Mouse (Mus musculus) embryonic stem cell, embryonic (primary cell): ENCODE data around the gene Hist2h2be.

ENCODE experiments used
- CTCF ChIA-PET, 4 experiments: fragments of 300-600 bp in 2 of 4; fragments of 350-600 bp in 2 of 4; sonication (Branson Sonifier 250); formaldehyde crosslinking; loops; one replicate each; lab custom pipeline; 2022; ENCODE audit warnings: inconsistent platforms in 2 of 4; lab: Charles Lee
- POLR2A ChIA-PET, 4 experiments: fragments of 300-600 bp in 2 of 4; fragments of 350-600 bp in 2 of 4; sonication (Branson Sonifier 250); formaldehyde crosslinking; loops; one replicate each; lab custom pipeline; 2022; ENCODE audit warnings: antibody characterized with exemption in 4 of 4, inconsistent platforms in 1 of 4; lab: Charles Lee

Gene Hist2h2be

DNA sequence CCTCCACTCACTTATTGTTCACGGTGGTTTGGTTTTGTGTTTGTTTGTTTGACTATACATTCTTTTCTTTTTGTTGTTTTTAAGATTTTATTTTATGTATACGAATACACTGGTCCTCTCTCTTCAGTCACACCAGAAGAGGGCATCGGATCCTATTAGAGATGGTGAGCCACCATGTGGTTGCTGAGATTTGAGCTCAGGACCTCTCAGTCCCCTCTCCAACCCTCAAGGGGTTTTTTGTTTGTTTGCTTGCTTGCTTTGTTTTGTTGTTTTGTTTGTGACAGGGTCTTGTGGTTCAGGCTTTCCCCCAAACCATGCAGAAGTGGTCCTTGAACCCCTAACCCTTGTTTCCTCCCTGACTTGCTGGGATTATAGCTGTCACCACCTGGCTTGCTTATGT lies 40.7 kb downstream of the Hist2h2be start:
- ChIA-PET POLR2A (interaction anchor here (0.5 to 3.9 kb wide), 116 partner anchors 7 to 1045 kb away, joined by 3 to 137 read pairs (median 5); partner anchors contain the start of genes Bola1 (in 4 of the 4), Hist2h2aa2 (in 4 of the 4), Hist2h2ab (in 4 of the 4) and Hist2h2ac (in 4 of the 4)), CTCF (interaction anchor here (0.5 to 2.9 kb wide), 12 partner anchors 13 to 296 kb away, joined by 3 to 28 read pairs (median 5); no protein-coding TSS in a partner anchor)

DNA sequence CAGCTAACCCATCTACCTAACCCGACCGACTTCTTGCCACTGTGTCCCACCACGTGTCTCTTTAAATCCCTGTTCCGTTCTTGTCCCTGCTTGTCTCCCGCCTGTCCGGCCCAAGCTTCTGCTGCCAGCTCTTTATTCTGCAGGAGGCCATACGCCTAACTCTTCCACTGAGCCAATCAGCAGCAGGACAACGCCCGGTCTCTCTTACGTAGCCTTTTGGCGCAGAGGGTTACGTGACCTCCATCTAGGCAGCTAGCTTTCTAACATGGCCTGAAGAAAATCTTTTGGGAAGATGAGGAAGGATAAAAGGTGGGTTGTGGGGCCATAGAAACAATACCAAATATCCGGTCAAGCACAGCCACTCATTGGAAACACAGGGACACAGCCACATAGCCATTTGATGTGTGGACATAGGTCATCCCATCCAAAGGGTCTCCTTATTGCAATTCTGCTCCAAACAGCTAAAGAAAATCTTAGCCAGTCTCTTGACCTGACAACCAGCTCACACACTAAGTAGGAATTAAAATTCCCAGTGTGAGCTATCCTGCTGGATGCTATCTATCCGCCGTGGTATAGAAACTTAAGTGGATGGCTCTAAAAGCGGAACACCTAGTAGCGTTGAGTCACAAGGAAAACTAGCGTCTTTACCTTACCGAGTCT lies 41.4 kb downstream of the Hist2h2be start:
- POLR2A ChIA-PET: interaction anchor here (0.5 to 3.9 kb wide), 153 partner anchors 8 to 1176 kb away, joined by 3 to 137 read pairs (median 4); partner anchors contain the start of genes Bola1 (in 4 of the 4), Hist2h2aa2 (in 4 of the 4), Hist2h2ab (in 4 of the 4) and Hist2h2ac (in 4 of the 4)
- CTCF ChIA-PET: interaction anchor here (0.5 to 2.9 kb wide), 20 partner anchors 13 to 297 kb away, joined by 3 to 28 read pairs (median 4); partner anchors contain the start of genes Bola1 (in 1 of the 4) and Hist2h2ab (in 1 of the 4)

DNA sequence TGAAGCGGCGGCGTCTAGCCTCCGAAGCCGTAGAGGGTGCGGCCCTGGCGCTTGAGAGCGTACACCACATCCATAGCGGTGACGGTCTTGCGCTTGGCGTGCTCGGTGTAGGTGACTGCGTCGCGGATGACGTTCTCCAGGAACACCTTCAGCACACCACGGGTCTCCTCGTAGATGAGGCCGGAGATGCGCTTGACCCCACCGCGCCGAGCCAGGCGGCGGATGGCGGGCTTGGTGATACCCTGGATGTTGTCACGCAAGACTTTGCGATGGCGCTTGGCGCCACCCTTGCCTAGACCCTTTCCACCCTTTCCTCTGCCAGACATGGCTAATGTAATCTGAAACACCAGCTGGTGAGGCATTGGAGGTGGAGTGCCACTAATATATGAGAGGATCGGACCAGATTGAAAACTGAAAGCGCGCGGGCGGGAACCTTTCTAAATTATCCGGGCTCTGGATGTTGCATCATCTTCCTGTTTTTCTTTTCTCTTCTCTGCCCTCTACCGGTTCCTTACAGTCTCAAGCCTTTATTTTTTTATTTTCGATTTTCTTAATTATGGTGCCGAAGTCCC lies 42.1 kb downstream of the Hist2h2be start, which contains the start of gene Hist2h4:
Gene Hist2h4 (minus strand): TSS at position 333 of the 572 bp plus-strand sequence.
- ChIA-PET CTCF (interaction anchor here (0.6 to 2.9 kb wide), 14 partner anchors 15 to 240 kb away, joined by 3 to 28 read pairs (median 4); partner anchors contain the start of genes Bola1 (in 2 of the 4) and Hist2h2ab (in 2 of the 4)), POLR2A (interaction anchor here (0.6 to 3.9 kb wide), 112 partner anchors 9 to 1177 kb away, joined by 3 to 137 read pairs (median 4); partner anchors contain the start of genes Bola1 (in 4 of the 4), Hist2h2aa2 (in 4 of the 4), Hist2h2ab (in 4 of the 4) and Hist2h2ac (in 4 of the 4))

DNA sequence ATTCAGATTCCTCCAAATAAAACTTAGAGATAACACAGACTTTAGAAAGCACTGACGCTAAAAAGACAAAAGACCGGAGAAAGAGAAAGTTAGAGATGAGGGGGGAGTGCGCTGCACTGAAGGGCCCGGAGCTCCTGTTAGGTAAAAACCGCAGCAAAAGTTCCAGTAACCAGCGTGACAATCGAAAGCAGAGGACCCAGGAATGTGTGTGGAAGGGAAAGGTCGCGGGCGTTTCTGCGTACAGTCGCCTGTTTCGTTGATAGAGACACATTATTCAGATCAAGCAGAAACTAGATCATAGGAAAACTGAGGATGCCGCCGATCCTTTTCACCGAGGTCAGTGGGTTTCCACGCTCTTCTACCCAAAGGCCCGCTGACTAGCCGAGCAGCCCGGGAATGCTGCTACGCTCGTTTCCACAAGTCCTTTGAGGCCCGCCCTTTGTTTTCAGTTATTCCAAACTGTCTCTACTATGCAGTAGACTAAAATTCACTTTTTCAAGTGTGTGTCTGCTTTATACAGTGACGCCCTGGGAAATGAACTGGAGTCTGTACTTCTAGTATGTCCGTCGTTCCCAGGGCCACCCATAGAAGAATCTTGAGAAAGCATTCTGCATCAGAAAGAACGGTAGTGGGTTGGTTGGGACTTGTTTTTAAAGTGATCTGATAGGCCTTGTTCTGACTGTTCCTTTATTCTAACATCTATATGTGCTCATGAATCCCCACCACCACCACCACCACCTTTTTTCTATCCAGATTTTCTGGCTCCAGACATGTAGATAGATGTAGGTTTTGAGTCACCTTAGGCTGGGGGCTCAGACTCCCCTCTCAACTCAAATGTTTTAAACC lies 42.9 kb downstream of the Hist2h2be start:
- ChIA-PET POLR2A (interaction anchor here (0.6 to 3.9 kb wide), 96 partner anchors 9 to 612 kb away, joined by 3 to 137 read pairs (median 4); partner anchors contain the start of genes Bola1 (in 4 of the 4), Hist2h2aa2 (in 4 of the 4), Hist2h2ab (in 4 of the 4) and Hist2h2ac (in 4 of the 4)), CTCF (interaction anchor here (0.6 to 2.9 kb wide), 15 partner anchors 14 to 1672 kb away, joined by 3 to 28 read pairs (median 3); partner anchors contain the start of genes Bola1 (in 2 of the 4) and Hist2h2ab (in 2 of the 4))

DNA sequence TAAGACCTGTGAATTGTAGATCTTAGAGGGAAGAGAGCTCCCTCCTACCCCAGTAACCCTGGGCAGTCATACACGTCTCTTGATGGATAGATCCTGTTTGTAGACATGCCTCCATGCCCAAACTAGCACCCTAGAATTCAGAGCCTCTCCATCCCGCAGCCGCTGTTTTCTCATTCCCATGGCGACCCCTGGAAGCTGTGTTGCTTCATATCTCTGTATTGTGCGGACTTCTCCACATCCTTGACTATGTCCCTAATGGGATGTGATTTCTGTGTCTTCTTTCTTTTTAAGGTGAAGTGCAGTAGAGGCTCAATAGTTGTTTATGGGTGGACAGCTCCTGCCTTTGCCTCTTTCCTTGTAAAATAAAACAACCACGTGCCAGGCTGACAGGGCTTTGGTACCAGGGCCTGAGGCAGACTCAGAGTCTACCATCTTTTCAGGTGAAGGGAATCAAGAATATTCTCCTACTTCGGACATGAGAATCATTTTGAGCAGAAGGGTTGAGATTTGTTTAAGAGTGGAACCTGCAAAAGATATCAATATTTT lies 43.6 kb downstream of the Hist2h2be start:
- ChIA-PET POLR2A (interaction anchor here (0.9 to 3.9 kb wide), 26 partner anchors 10 to 276 kb away, joined by 3 to 137 read pairs (median 30); partner anchors contain the start of genes Bola1 (in 4 of the 4), Hist2h2ab (in 4 of the 4), Hist2h2aa1 (in 3 of the 4) and Hist2h2ac (in 3 of the 4)), CTCF (interaction anchor here in 3 of 4 experiments (0.6 to 1.0 kb wide), 4 partner anchors 13 to 1673 kb away, joined by 3 read pairs; no protein-coding TSS in a partner anchor)

DNA sequence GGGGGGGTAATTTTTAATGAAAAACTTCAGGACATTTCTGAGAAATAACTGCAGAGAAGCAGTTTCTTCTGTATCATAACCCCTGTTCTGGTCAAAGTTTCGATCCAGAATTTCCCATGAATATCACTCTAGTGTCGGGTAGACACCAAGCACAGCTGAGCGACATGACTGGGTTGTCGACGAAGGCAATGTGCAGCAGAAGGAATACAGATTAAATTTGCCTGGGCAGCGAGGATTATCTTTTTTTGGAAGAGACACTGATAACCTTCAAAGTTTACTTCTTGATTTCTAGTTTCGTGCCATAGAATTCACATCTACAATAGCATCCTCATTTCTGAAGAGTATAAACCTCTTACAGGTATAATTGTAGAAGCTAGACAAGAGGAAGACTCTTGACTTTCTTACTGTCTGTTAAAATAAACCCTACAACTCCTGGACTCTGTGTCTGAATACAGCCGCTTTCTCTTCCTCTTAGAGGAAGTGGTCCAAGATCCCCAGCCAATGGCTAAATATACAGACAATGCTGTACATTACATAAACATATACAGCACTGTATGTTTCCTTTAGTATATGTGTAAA lies 45.3 kb downstream of the Hist2h2be start:
- POLR2A ChIA-PET: interaction anchor here in 3 of 4 experiments (0.5 to 5.5 kb wide), 13 partner anchors 12 to 1481 kb away, joined by 3 to 151 read pairs (median 5); partner anchors contain the start of genes Hist2h2ac (in 1 of the 3) and Hist2h2be (in 1 of the 3)
- CTCF ChIA-PET: no interaction called here

DNA sequence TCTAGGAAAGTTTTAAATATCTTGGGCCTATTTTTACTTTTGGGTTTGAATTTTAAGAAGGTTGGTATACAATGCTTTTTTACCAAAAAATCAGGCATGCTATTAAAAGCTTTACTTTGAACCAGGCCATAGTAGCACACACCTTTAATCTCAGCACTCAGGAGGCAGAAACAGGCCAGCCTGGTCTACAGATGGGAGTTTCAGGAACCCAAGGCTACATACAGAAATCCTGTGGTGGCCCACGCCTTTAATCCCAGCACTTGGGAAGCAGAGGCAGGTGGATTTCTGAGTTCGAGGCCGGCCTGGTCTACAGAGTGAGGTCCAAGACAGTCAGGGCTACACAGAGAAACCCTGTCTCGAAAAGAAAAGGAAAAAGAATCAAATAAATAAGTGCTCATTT lies 46.6 kb downstream of the Hist2h2be start:
- CTCF ChIA-PET: interaction anchor here in 3 of 4 experiments (1.0 to 3.3 kb wide), 4 partner anchors 10 to 201 kb away, joined by 3 to 55 read pairs (median 12); no protein-coding TSS in a partner anchor
- POLR2A ChIA-PET: interaction anchor here (0.5 to 5.5 kb wide), 27 partner anchors 9 to 309 kb away, joined by 3 to 196 read pairs (median 22); partner anchors contain the start of genes Bola1 (in 4 of the 4), Hist2h2ab (in 4 of the 4), Hist2h2ac (in 3 of the 4) and Hist2h2be (in 3 of the 4)

DNA sequence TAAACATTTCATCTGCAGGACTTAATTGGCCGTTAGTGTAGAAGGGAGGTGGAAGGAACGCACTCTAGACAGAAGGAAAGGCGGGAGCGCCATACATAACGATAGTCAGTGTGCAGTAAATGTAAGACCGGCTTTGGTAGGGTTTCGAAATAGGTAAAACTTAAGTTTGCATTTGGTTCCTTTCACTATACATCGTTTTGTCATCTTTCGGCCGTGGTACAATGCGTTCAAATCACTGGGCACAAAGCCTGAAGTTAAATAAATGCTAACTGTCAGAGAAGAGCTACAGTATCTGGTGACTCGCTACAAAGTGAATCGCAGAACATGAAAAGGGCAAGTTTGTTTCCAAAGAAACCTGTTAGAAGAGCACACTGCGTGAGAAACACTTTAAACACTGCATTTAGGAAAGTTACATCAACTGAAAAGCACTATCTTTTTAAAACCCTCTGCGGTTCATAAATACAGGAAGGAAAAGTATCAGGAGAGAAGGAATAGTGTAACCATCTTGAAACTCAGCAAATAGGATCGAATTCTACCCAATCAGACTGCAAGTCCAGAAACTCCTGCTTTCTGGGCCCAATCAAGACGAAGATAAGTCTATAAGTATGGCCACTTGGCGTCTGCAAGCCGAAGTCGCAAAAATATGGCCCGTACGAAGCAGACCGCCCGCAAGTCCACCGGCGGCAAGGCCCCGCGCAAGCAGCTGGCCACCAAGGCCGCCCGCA lies 47.3 kb downstream of the Hist2h2be start, which contains the start of gene Hist2h3b:
Gene Hist2h3b (plus strand): TSS at position 604 of the 725 bp plus-strand sequence.
- ChIA-PET POLR2A (interaction anchor here (0.5 to 5.5 kb wide), 76 partner anchors 9 to 333 kb away, joined by 3 to 196 read pairs (median 8); partner anchors contain the start of genes Bola1 (in 4 of the 4), Hist2h2ab (in 4 of the 4), Hist2h2aa1 (in 3 of the 4) and Hist2h2ac (in 3 of the 4)), CTCF (interaction anchor here in 3 of 4 experiments (1.0 to 3.3 kb wide), 4 partner anchors 10 to 202 kb away, joined by 3 to 55 read pairs (median 12); no protein-coding TSS in a partner anchor)

DNA sequence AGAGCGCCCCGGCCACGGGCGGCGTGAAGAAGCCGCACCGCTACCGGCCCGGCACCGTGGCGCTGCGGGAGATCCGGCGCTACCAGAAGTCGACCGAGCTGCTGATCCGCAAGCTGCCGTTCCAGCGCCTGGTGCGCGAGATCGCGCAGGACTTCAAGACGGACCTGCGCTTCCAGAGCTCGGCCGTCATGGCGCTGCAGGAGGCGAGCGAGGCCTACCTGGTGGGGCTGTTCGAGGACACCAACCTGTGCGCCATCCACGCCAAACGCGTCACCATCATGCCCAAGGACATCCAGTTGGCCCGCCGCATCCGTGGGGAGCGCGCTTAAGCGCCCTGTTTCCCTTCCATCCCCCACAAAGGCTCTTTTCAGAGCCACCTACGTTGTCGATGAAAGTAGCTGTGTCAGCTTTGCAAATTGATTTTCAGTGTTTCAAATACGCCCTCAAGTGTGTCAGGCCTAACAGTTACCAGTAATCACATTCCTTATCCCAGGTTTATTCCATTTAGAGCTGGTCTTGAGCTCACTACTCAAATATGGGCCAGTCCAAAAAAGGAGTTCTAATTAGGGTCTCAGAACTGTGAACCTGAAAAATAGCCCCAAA lies 48.0 kb downstream of the Hist2h2be start:
- ChIA-PET POLR2A (interaction anchor here (0.6 to 5.5 kb wide), 191 partner anchors 9 to 1253 kb away, joined by 3 to 196 read pairs (median 5); partner anchors contain the start of genes Bola1 (in 4 of the 4), Hist2h2ab (in 4 of the 4), Hist2h2ac (in 4 of the 4) and Hist2h2be (in 4 of the 4)), CTCF (interaction anchor here (0.5 to 3.3 kb wide), 9 partner anchors 9 to 203 kb away, joined by 3 to 55 read pairs (median 6); partner anchors contain the start of genes Bola1 (in 1 of the 4) and Hist2h2ab (in 1 of the 4))

DNA sequence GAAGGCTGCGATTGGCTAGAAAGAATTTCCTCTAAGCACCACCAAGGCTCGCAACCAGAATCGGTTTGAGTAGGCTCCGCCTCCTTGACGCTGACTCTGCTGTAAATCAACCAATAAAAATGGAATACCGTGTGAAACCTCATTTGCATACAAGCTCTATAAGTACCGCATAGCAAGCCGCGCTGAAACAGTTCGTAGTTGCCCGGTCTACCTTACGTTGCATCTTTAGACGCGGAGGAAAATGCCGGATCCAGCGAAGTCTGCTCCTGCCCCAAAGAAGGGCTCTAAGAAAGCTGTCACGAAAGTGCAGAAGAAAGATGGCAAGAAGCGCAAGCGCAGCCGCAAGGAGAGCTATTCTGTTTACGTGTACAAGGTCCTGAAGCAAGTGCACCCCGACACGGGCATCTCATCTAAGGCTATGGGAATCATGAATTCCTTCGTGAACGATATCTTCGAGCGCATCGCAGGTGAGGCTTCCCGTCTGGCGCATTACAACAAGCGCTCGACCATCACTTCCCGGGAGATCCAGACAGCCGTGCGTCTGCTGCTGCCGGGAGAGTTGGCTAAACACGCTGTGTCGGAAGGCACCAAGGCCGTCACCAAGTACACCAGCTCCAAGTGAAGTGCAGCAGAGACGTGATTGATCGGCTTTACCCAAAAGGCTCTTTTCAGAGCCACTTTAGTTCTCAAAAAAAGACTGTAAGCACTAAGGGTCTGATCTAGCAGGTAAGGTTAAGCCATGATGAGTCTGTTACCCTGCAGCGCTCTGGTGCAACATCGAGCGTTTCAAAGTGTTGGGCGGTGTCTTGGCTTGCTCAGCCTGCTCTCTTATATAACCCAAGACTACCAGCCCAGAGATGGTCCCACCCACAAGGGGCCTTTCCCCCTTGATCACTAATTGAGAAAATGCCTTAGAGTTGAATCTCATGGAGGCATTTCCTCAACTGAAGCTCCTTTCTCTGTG lies 48.9 kb downstream of the Hist2h2be start, which contains the start of gene Hist2h2bb:
Gene Hist2h2bb (plus strand): TSS at position 242 of the 964 bp plus-strand sequence.
- ChIA-PET CTCF (interaction anchor here (0.5 to 3.3 kb wide), 10 partner anchors 8 to 310 kb away, joined by 3 to 55 read pairs (median 6); partner anchors contain the start of genes Bola1 (in 1 of the 4) and Hist2h2ab (in 1 of the 4)), POLR2A (interaction anchor here (0.5 to 5.5 kb wide), 209 partner anchors 8 to 1254 kb away, joined by 3 to 196 read pairs (median 4); partner anchors contain the start of genes Bola1 (in 4 of the 4), Hist2h2ab (in 4 of the 4), Hist2h2ac (in 4 of the 4) and Hist2h2be (in 4 of the 4))
